Mouse (Mus musculus) limb, embryonic 11.5 days (tissue): ENCODE measurements around the gene Olfr1402. TPM values are rescaled to one million over a fixed set of nuclear protein-coding genes. Genes with fewer than 3 reads are reported as not detected.

Source experiments
- ATAC-seq: fragments of 200-750 bp; cut with Nextera tagmentation; 2 replicates; pipeline ENCODE4 v1.8.0; 2017; ENCODE audit warnings: low read depth; ENCODE audit not compliant: insufficient number of reproducible peaks, low FRiP score, low TSS enrichment
- DNase-seq: peaks from one replicate; pipeline ENCODE4 v3.0.0-alpha.2; 2015; ENCODE audit warnings: low spot score
- H3K27ac ChIP-seq: fragments of 300-500 bp; sonication (generic); replicated peaks from 2 replicates; pipeline ENCODE4 v1.5.1; 2014; ENCODE audit warnings: low read depth, mild to moderate bottlenecking, low read length
- H3K27me3 ChIP-seq: fragments of 300-500 bp; sonication (generic); 2 replicates; pipeline ENCODE4 v1.6.1; 2014; ENCODE audit warnings: mild to moderate bottlenecking, low read length, mixed read lengths; ENCODE audit not compliant: control insufficient read depth, insufficient read depth
- H3K36me3 ChIP-seq: fragments of 300-500 bp; sonication (generic); 2 replicates; pipeline ENCODE4 v1.6.1; 2014; ENCODE audit warnings: mild to moderate bottlenecking, low read length, moderate library complexity, mixed read lengths; ENCODE audit not compliant: control insufficient read depth, insufficient read depth
- H3K4me1 ChIP-seq: fragments of 300-500 bp; sonication (generic); 2 replicates; pipeline ENCODE4 v1.6.1; 2014; ENCODE audit warnings: low read length, mixed read lengths; ENCODE audit not compliant: control insufficient read depth, insufficient read depth
- H3K4me2 ChIP-seq: fragments of 300-500 bp; sonication (generic); 2 replicates; pipeline ENCODE4 v1.6.1; 2014; ENCODE audit warnings: low read depth, mild to moderate bottlenecking, moderate library complexity; ENCODE audit not compliant: severe bottlenecking
- H3K4me3 ChIP-seq: fragments of 300-500 bp; sonication (generic); 2 replicates; pipeline ENCODE4 v1.5.1; 2014; ENCODE audit warnings: low read depth, low read length
- H3K9ac ChIP-seq: fragments of 300-500 bp; sonication (generic); 2 replicates; pipeline ENCODE4 v1.6.1; 2014; ENCODE audit warnings: mild to moderate bottlenecking, low read length
- H3K9me3 ChIP-seq: fragments of 300-500 bp; sonication (generic); 2 replicates; pipeline ENCODE4 v1.6.1; 2016; ENCODE audit warnings: low read length; ENCODE audit not compliant: control insufficient read depth
- WGBS: fragments of 180-500 bp; shearing (Covaris S2); extraction: QIAGEN DNeasy Blood & Tissue Kit; methylation state at CpG from one replicate; pipeline ENCODE4 v1.1.7; 2014; 5-methylcytosine and 5-hydroxymethylcytosine counted together
- polyA plus RNA-seq: library from polyadenylated mRNA; unstranded; fragments of >200 nt; fragmentation: Nextera tagmentation; extraction: Ambion mirVana; gene quantifications from 2 replicates; pipeline ENCODE4 v1.2.1, GENCODE M21; 2014

The Olfr1402 gene
- not detected in 2 replicates for polyA plus RNA-seq

- H3K4me1 ChIP-seq: no peaks in the 10 kb centered on the region
- WGBS: 74% methylated on average over 1 of the region's 1 CpGs
- DNase-seq: no peak
- H3K27me3 ChIP-seq: no peaks in the 10 kb centered on the region
- ATAC-seq: no peak
- no peak within 1 kb of the TSS for H3K9ac ChIP-seq
- no peak within 1 kb of the TSS for H3K27ac ChIP-seq
- no peaks in the 10 kb centered on the region for H3K36me3 ChIP-seq
- H3K4me3 ChIP-seq: no peak within 1 kb of the TSS
- H3K9me3 ChIP-seq: no peaks in the 10 kb centered on the region
- no peak within 1 kb of the TSS for H3K4me2 ChIP-seq
Observed at GRCm38 (mm10) chr3:97421920-97422319, at the start of gene Olfr1402. Gene Olfr1402, minus strand, starts transcription at chr3:97422020.

- 85% methylated on average over 4 of the region's 4 CpGs for WGBS
- Histone ChIP-seq H3K27me3 (no peaks in the 10 kb centered on the region), H3K9ac (no peak overlapping the region), H3K27ac (no peak overlapping the region), H3K4me3 (no peak overlapping the region), H3K4me1 (no peaks in the 10 kb centered on the region), H3K36me3 (no peaks in the 10 kb centered on the region), H3K9me3 (no peaks in the 10 kb centered on the region), H3K4me2 (no peak overlapping the region)
- DNase-seq (no peak), ATAC-seq (no peak)
Observed at GRCm38 (mm10) chr3:97455286-97455685, 33.5 kb upstream of the Olfr1402 start.

- H3K36me3 ChIP-seq: no peaks in the 10 kb centered on the region
- H3K4me2 ChIP-seq: no peak overlapping the region
- H3K27ac ChIP-seq: no peak overlapping the region
- ATAC-seq (no peak), DNase-seq (no peak)
- H3K9ac ChIP-seq: no peak overlapping the region
- no peak overlapping the region for H3K4me3 ChIP-seq
- H3K9me3 ChIP-seq: no peaks in the 10 kb centered on the region
- H3K4me1 ChIP-seq: no peaks in the 10 kb centered on the region
- WGBS: 98% methylated on average over 2 of the region's 2 CpGs
- no peaks in the 10 kb centered on the region for H3K27me3 ChIP-seq
Observed at GRCm38 (mm10) chr3:97438619-97439018, 16.8 kb upstream of the Olfr1402 start.

GRCm38 (mm10) chr3:97394289-97394688 is 27.5 kb downstream of the Olfr1402 start:
- ATAC-seq (no peak), DNase-seq (peak; percentile 53)
- no peaks in the 10 kb centered on the region for H3K36me3 ChIP-seq
- H3K4me2 ChIP-seq: no peak overlapping the region
- H3K9ac ChIP-seq: no peak overlapping the region
- H3K27me3 ChIP-seq: no peaks in the 10 kb centered on the region
- H3K4me1 ChIP-seq: no peaks in the 10 kb centered on the region
- no peak overlapping the region for H3K27ac ChIP-seq
- no peak overlapping the region for H3K4me3 ChIP-seq
- no peaks in the 10 kb centered on the region; the same call in 1 of the 2 replicates for H3K9me3 ChIP-seq
- WGBS: 41% methylated on average over 1 of the region's 1 CpGs

- Histone ChIP-seq H3K27ac (no peak overlapping the region), H3K4me2 (no peak overlapping the region), H3K27me3 (no peaks in the 10 kb centered on the region), H3K9ac (no peak overlapping the region), H3K4me1 (no peaks in the 10 kb centered on the region), H3K4me3 (no peak overlapping the region), H3K9me3 (no peaks in the 10 kb centered on the region; the same call in 1 of the 2 replicates), H3K36me3 (no peaks in the 10 kb centered on the region)
- 74% methylated on average over 5 of the region's 5 CpGs for WGBS
- no peak for ATAC-seq
- DNase-seq: peak; percentile 47
Observed at GRCm38 (mm10) chr3:97393079-97393478, 28.7 kb downstream of the Olfr1402 start.

GRCm38 (mm10) chr3:97370382-97370781 is 51.4 kb downstream of the Olfr1402 start:
- H3K9ac ChIP-seq: no peak overlapping the region
- H3K27ac ChIP-seq: no peak overlapping the region
- no peaks in the 10 kb centered on the region for H3K36me3 ChIP-seq
- no peaks in the 10 kb centered on the region for H3K9me3 ChIP-seq
- H3K4me1 ChIP-seq: no peaks in the 10 kb centered on the region
- ATAC-seq (no peak), DNase-seq (no peak)
- no peaks in the 10 kb centered on the region for H3K27me3 ChIP-seq
- H3K4me3 ChIP-seq: no peak overlapping the region
- no peak overlapping the region for H3K4me2 ChIP-seq

GRCm38 (mm10) chr3:97363418-97364098 is 58.3 kb downstream of the Olfr1402 start:
- Histone ChIP-seq H3K27ac (no peak overlapping the region), H3K9me3 (no peaks in the 10 kb centered on the region), H3K9ac (no peak overlapping the region), H3K4me1 (no peaks in the 10 kb centered on the region), H3K36me3 (no peaks in the 10 kb centered on the region), H3K4me3 (no peak overlapping the region), H3K27me3 (no peaks in the 10 kb centered on the region), H3K4me2 (no peak overlapping the region)
- WGBS: 81% methylated on average over 3 of the region's 3 CpGs
- no peak for DNase-seq
- ATAC-seq: no peak

GRCm38 (mm10) chr3:97358448-97358847 is 63.4 kb downstream of the Olfr1402 start:
- no peak for ATAC-seq
- H3K4me2 ChIP-seq: no peak overlapping the region
- WGBS: 83% methylated on average over 1 of the region's 1 CpGs

More at GRCm38 (mm10) chr3:97358448-97358847, 63.4 kb downstream of the Olfr1402 start:
- no peak for DNase-seq
- H3K27ac ChIP-seq: no peak overlapping the region
- no peaks in the 10 kb centered on the region for H3K9me3 ChIP-seq
- no peaks in the 10 kb centered on the region for H3K27me3 ChIP-seq
- H3K4me1 ChIP-seq: no peaks in the 10 kb centered on the region
- no peak overlapping the region for H3K4me3 ChIP-seq
- no peak overlapping the region for H3K9ac ChIP-seq
- no peaks in the 10 kb centered on the region for H3K36me3 ChIP-seq
